Mouse (Mus musculus): ENCODE measurements around the gene Uba52.

DNA sequence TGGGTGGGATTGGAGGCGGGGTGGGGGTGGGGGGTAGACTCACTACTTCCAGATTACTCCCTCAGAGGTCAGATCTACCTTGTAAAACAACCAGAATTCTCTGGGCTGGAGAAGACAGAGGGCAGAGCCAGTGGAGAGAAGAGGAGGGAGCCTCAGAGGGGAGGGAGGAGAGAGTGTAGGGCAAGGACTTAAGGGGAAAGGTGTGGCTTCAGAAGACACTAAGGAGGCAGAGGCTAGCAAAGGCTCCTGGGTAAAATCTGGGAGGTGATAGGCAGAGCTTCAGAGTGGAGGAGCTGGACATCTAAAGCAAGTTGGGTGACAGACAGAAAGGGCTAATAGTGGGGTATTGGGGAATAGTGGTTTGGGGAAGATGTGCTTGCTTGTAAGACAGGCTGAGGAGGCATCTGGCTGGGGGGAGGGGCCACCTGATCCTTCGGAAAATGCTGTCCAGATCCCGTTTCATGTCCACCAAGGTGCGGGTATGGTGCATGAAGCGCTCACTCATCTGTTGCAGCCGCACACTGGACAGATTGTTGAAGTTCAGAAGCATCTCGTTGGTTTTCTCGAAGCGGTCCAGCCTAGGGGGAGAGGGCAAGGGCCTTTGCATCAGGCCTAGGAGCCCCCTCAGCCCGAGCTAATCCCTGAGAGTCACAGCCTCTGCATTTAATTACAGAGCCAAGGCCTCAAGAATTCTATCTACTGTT lies 7.5 kb upstream of the Uba52 start:
- TF ChIP-seq CTCF (IDR thresholded peaks at IDR 0.05) (no peak), EP300 (IDR thresholded peaks at IDR 0.05) (no peak)
